Mouse (Mus musculus) effector memory CD4-positive, alpha-beta T cell, adult 5 months (primary cell): ENCODE results near the gene Rhpn2. TPM values are rescaled to one million over a fixed set of nuclear protein-coding genes. Genes with fewer than 3 reads are reported as not detected.

Experiments
- polyA plus RNA-seq: library from polyadenylated mRNA; unstranded; fragments of 100-300 nt; shearing (Covaris generic); gene quantifications from one replicate; pipeline ENCODE4 v1.2.1, GENCODE M21; 2017

Gene Rhpn2
- polyA plus RNA-seq, result 0.16 TPM

DNA sequence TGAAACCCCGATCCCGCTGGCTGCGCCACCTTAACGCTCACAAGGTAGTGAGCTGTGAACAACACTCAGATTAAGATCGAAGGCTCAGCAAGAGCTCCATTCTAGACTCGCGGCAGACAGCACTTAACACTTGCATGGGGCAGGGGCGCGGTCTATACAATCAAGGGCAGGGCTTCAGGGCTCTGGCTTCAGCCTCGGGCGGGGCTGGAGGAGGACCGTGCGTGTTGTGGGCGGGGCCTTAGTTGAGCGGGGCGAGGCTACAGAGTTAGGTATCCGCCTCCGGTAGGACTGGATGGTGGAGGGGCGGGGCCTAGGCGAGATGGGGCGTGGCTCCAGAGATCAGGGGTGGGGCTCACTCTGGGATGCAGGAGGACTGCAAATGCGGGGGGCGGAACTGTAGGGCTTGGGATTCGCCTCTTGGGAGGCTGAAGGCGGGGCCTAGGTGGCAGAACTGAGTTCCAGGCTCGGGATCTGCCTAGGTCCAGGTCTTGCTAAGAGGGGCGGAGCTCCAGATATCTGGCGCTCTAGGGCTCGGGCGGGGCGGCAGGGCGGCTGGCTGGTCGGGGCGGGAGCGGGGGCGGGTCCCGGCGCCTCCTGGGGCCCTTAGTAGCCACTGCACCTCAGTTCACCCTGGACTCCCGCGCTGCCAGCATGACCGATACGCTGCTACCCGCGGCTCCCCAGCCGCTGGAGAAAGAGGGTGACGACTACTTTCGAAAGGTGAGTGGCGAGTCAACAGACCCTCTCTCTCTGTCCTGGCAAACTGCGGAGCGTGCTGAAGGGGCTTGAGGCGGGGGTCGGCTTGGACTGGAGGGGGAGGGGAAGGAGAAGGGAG, at the start of gene Rhpn2:
TSS of gene Rhpn2 (plus strand) at position 479 of the 835 bp plus-strand sequence.

DNA sequence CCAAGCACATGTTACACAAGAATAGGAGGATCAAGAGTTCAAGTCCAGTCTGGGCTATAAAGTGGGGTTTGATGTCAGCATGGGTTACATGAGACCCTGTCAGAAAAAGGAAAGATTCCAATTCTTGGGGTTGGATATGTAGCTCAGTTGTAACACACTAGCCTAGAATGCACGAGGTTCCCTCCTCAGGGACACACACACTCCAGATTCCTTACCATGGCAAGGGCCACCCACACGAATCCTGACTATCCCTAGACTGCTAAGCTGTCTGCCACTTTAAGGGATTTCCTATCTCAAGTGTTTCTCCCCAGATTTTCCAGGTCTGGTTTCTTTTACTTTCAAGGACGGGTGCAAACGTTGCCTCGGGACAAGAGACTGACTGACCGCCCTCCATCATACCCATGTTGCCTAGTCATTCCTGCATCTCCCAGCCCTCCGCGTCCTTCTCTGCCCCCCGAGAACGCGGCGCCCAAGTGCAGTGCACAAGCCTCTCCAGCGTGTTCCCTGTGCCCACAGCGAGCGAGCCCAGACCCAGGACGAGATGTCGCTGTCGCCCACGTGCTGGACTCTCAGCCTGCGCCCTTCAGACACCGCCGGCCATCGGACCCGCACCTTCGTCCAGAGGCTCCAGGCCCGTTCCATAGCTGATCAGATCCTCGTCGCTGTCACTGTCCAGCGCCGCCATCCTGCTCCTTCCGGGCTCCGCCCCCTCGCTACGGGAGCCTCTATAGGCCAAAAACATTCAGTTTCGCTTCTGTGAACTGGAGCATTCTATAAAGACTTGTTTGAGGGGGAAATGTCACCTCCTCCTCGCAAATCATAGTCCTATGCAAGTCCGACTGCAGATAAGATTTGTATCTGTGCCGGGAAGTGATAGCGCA, 16.0 kb upstream of the Rhpn2 start, which contains the start of gene Gpatch1:
TSS of gene Gpatch1 (minus strand) at position 712 of the 881 bp plus-strand sequence.

DNA sequence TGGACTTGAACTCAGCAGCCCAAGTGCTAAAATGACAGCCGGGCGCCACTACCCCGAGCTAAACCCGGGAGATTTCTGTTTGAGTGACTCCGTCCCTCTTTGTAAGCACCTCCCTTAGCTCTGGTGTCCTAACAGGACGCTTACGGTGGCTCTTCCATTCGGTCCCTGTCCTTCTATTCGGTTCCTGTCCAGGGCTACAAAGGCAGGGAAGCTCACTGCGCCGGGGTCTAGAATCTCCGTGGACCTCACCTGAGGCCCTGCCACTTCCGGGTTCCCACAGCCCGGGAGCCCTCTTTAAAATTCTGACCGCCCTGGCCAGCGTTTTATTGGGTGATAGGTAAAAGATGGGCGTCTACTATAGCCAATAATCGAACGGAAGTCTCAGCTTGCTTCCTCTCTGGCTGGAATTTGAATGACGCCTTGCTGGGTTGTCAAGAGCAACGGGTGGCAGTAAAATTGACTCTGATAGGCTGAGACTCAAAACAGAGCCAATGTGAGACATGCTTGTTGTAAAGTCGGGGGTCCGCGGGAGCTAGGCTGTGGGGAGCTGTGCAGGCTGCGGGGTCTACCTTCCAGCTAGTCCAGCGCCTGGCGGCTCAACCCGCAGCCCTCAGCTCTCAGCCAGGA, 62.7 kb downstream of the Rhpn2 start, which contains the start of the genes Faap24 and Cep89:
TSS of gene Faap24 (minus strand) at position 295 of the 627 bp plus-strand sequence.
TSS of gene Cep89 (plus strand) at position 494 of the 627 bp plus-strand sequence.

Other genes with a start within 250 kb of the Rhpn2 start
- gene Cebpa, start 214.9 kb upstream of the Rhpn2 start, polyA plus RNA-seq, result 3.1 TPM
- 1.1 TPM for gene Slc7a10, start 147.8 kb upstream of the Rhpn2 start, polyA plus RNA-seq
- gene Lrp3, start 118.7 kb upstream of the Rhpn2 start, polyA plus RNA-seq, result not detected
- gene Gpatch1, start 15.7 kb upstream of the Rhpn2 start, polyA plus RNA-seq, result 10.4 TPM
- 11.5 TPM for gene Faap24, start 62.7 kb downstream of the Rhpn2 start, polyA plus RNA-seq
- gene Cep89, start 62.9 kb downstream of the Rhpn2 start, polyA plus RNA-seq, result 10.1 TPM
- gene Slc7a9, start 114.6 kb downstream of the Rhpn2 start, polyA plus RNA-seq, result not detected
- not detected for gene Tdrd12, start 203.6 kb downstream of the Rhpn2 start, polyA plus RNA-seq
- 23.1 TPM for gene Nudt19, start 222.1 kb downstream of the Rhpn2 start, polyA plus RNA-seq